Comparison of ENCODE assay signal across 8 mouse cellular contexts in the genomic region with DNA sequence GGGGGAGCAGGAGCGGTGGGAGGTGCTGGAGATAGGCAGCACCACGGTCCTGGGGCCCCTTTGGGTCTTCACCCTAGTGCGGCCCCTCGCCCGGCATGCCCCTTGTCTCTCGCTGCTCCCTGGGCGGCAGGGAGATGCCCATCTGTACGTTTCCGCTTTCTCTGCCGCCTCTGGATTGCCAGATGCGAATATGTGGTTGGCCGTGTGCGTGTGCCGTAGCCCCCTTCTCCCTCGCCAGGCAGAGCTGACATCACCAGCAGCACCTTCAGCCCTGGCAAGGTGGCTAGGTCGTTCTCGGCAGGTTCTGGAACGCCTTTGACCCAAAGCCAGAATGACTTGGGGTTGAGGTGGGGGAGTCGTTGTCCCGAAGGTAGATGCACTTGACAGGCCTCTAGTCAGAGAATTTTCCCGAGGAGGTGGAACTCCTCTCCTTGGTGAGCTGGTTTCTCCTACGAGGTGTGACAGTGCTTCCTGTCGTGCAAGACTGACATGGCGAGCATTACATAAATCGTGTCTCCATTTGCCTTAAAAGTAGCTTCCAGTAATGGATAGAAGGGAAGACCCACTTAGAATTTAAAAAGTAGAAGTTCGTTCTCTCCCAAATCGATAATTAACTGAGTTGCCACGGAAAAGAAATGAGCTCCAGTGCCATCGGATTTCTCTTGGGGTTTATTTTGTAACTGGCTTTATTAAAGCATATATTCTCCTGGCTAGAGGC. TPM values are rescaled to one million over a fixed set of nuclear protein-coding genes. Genes with fewer than 3 reads are reported as not detected.
DNase-seq lines count a peak whose midpoint lies in the region; ATAC-seq lines count a peak whose summit lies in the region.

No protein-coding gene starts in this region.

- H3K36me3 ChIP-seq in embryonic facial prominence, embryonic 14.5 days (ENCODE audit: control insufficient read depth, insufficient read depth, low read length): peaks cover 36% of the 10 kb centered on the region
- H3K36me3 ChIP-seq in midbrain, embryonic 16.5 days (ENCODE audit: control insufficient read depth, insufficient read depth, low read length): peaks cover 23% of the 10 kb centered on the region

- ATAC-seq in embryonic facial prominence, embryonic 14.5 days (ENCODE audit: low read depth): no peak; the same call in 1 of the 2 replicates
- ATAC-seq in inflammation-experienced regulatory T-cells, adult 6 months: peak; percentile 21
- peak; percentile 11 for ATAC-seq in midbrain, embryonic 16.5 days

- 7% methylated on average over 24 of the region's 29 CpGs for WGBS in embryonic facial prominence, embryonic 14.5 days
- WGBS in midbrain, embryonic 16.5 days: 4% methylated on average over 29 of the region's 29 CpGs

- H3K4me2 ChIP-seq in embryonic facial prominence, embryonic 14.5 days (ENCODE audit: low read depth, low read length): peak overlapping the region; percentile 83
- H3K4me2 ChIP-seq in midbrain, embryonic 16.5 days (ENCODE audit: low read length): peak overlapping the region; percentile 80

- no peaks in the 10 kb centered on the region for H3K9me3 ChIP-seq in embryonic facial prominence, embryonic 14.5 days (ENCODE audit: control insufficient read depth, low read length)
- H3K9me3 ChIP-seq in midbrain, embryonic 16.5 days (replicated peaks; ENCODE audit: control insufficient read depth, low read length, poor library complexity, severe bottlenecking): no peaks in the 10 kb centered on the region

- peak; percentile 65 for DNase-seq in embryo, embryonic 10 days (ENCODE audit: low spot score)
- DNase-seq in embryo, embryonic 11 days: no peak
- DNase-seq in right cerebral cortex, adult 2 months (ENCODE audit: low spot score in 2 of 2): peak; percentile 46 to 70
- DNase-seq in right cerebral cortex, adult 18-20 months: no peak
- DNase-seq in embryonic facial prominence, embryonic 14.5 days (ENCODE audit: low spot score): peak; percentile 66
- DNase-seq in adrenal gland, adult 18-20 months (ENCODE audit: low spot score in 2 of 2): no peak

- H3K4me1 ChIP-seq in embryonic facial prominence, embryonic 14.5 days (ENCODE audit: control insufficient read depth, insufficient read depth, low read length): peaks cover 8% of the 10 kb centered on the region
- peaks cover 24% of the 10 kb centered on the region for H3K4me1 ChIP-seq in midbrain, embryonic 16.5 days (ENCODE audit: control insufficient read depth, insufficient read depth, low read length)

- H3K27me3 ChIP-seq in embryonic facial prominence, embryonic 14.5 days (replicated peaks; ENCODE audit: control insufficient read depth, insufficient read depth, low read length): no peaks in the 10 kb centered on the region
- H3K27me3 ChIP-seq in midbrain, embryonic 16.5 days (ENCODE audit: control insufficient read depth, insufficient read depth, low read depth, low read length): no peaks in the 10 kb centered on the region

- peak overlapping the region; percentile 96 for H3K4me3 ChIP-seq in embryonic facial prominence, embryonic 14.5 days (ENCODE audit: low read depth, low read length)
- H3K4me3 ChIP-seq in midbrain, embryonic 16.5 days (ENCODE audit: low read depth, low read length): peak overlapping the region; percentile 99

- H3K27ac ChIP-seq in embryonic facial prominence, embryonic 14.5 days (replicated peaks; ENCODE audit: low read depth, low read length): peak overlapping the region; percentile 84
- peak overlapping the region; percentile 93 for H3K27ac ChIP-seq in midbrain, embryonic 16.5 days (ENCODE audit: low read length)

- H3K9ac ChIP-seq in embryonic facial prominence, embryonic 14.5 days (ENCODE audit: low read depth, low read length): peak overlapping the region; percentile 90
- peak overlapping the region; percentile 99 for H3K9ac ChIP-seq in midbrain, embryonic 16.5 days (ENCODE audit: low read depth, low read length)

RNA-seq across cellular contexts. Expression of gene Calm1, which starts 1.6 kb away (rescaled TPM):
- 1,378 and 1,440 TPM in 2 replicates for polyA plus RNA-seq in embryonic facial prominence, embryonic 14.5 days (2014; fragmentation: Nextera tagmentation; extraction: Ambion mirVana)
- polyA plus RNA-seq in inflammation-experienced regulatory T-cells, adult 6 months (2017; shearing (Covaris generic)): 1,000 to 10,000 TPM; 1,310 to 3,387 (median 2,012) TPM
- polyA plus RNA-seq in midbrain, embryonic 16.5 days (2015; fragmentation: Nextera tagmentation; extraction: Ambion mirVana): 2,757 and 3,016 TPM in 2 replicates
- total RNA-seq in adrenal gland, adult 18-20 months (2021): 100 to 1,000 TPM; 397 to 428 TPM

RNA-seq across cellular contexts. Expression of gene Nrde2, which starts 41.4 kb away (rescaled TPM):
- polyA plus RNA-seq in embryonic facial prominence, embryonic 14.5 days (2014; fragmentation: Nextera tagmentation; extraction: Ambion mirVana): 10.6 and 11.4 TPM in 2 replicates
- polyA plus RNA-seq in inflammation-experienced regulatory T-cells, adult 6 months (2017; shearing (Covaris generic)): 10 to 100 TPM; 10.8 to 17.9 (median 15.0) TPM
- 11.7 and 12.7 TPM in 2 replicates for polyA plus RNA-seq in midbrain, embryonic 16.5 days (2015; fragmentation: Nextera tagmentation; extraction: Ambion mirVana)
- 10 to 100 TPM in 1 of 2 experiments, 1 to 10 TPM in 1; 8.9 to 14.8 TPM for total RNA-seq in adrenal gland, adult 18-20 months (2021)

Comparison
In these comparisons a context has a peak if more than half of its experiments do, and no peak if none do; other contexts are left out.
1. DNase-seq: peak in embryo, embryonic 10 days (single experiment), right cerebral cortex, adult 2 months (2 of 2) and embryonic facial prominence, embryonic 14.5 days (single experiment); none in embryo, embryonic 11 days (single experiment), right cerebral cortex, adult 18-20 months (single experiment) and adrenal gland, adult 18-20 months (0 of 2).